Mouse (Mus musculus): ENCODE measurements at regions not wholly inside any gene's neighbourhood (a gene's known extent, or its start where the extent isn't known, plus 50 kb on each side); places are given as distances from the start of the nearest gene placed in this dataset.

- TF ChIP-seq POLR2A (IDR thresholded peaks at IDR 0.05; ENCODE audit: borderline replicate concordance, insufficient read depth, low read length) = no peak
- TF ChIP-seq CTCF (IDR thresholded peaks at IDR 0.05; ENCODE audit: borderline replicate concordance, insufficient read depth, low read depth, low read length) = no peak
These were observed 780.6 kb downstream of the Dach1 start for GRCm38 (mm10) chr14:97389005-97389404.

All from cerebellum, adult 2 months (tissue).